ENCODE assay signal across 15 mouse cellular contexts in genomic region chr13:29553792-29554191, GRCm38 (mm10).
"Had no signal": no experiment of that assay in that cellular context is flagged by ENCODE, and none has a peak within 500 bp of the region (broad histone marks: within the 10 kb centered on the region; RNA-seq: fewer than 3 reads in every experiment).

No protein-coding gene starts in this region.

- H3K36me3 ChIP-seq: neural tube, embryonic 15.5 days; stomach, embryonic 15.5 days had no signal

- H3K4me3 ChIP-seq: neural tube, embryonic 15.5 days; stomach, embryonic 15.5 days had no signal

- DNase-seq: retina, postnatal 1 day; right cerebral cortex, adult 18-20 months; right cerebral cortex, postnatal 14 days; right cerebral cortex, postnatal 25 days; right cerebral cortex, postnatal 4 days; spleen, adult 18-20 months; thymus, adult 18-20 months; thymus, adult 2 months; thymus, postnatal 14 days; thymus, postnatal 25 days; thymus, postnatal 36 days; thymus, postnatal 4 days had no signal

- H3K27ac ChIP-seq: neural tube, embryonic 15.5 days; stomach, embryonic 15.5 days; stomach, postnatal 0 days had no signal

- H3K4me1 ChIP-seq: stomach, embryonic 15.5 days had no signal

- H3K9me3 ChIP-seq: neural tube, embryonic 15.5 days; stomach, embryonic 15.5 days had no signal

- H3K9ac ChIP-seq: neural tube, embryonic 15.5 days; stomach, embryonic 15.5 days had no signal

- H3K27me3 ChIP-seq: neural tube, embryonic 15.5 days; stomach, embryonic 15.5 days had no signal

- H3K4me2 ChIP-seq: neural tube, embryonic 15.5 days; stomach, embryonic 15.5 days had no signal
